Mouse (Mus musculus): ENCODE measurements around the gene Mst1r.

DNA sequence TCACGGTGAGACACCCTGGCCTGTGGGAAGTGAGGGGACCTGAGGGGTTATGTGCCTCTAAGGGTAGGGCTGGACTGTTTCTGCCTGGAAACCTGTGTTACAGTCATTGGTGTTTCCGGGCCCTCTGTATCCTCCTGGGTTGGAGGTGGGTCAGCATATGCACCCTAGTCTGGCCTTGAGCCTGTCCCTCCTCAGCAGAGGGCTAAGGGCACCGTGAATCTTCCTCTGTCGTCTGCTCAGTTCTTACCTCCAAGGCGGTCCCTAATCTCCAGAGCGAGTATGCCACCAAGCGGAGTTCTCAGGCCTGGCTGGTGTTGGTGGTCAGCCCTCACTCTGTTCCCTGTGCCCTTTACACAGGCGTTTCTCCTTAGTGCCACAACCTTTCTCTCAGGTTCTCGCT, 56.2 kb downstream of the Mst1r start:
- TF ChIP-seq CTCF (IDR thresholded peaks at IDR 0.05; ENCODE audit: borderline replicate concordance, control insufficient read depth, extremely low read depth, insufficient read depth, low read length, poor library complexity) (no peak), POLR2A (IDR thresholded peaks at IDR 0.05; ENCODE audit: control insufficient read depth, extremely low read depth, insufficient read depth, low read length, poor library complexity) (no peak)
